Mouse (Mus musculus) intestine, embryonic 14.5 days (tissue): ENCODE measurements around the gene Cyb5rl. TPM values are rescaled to one million over a fixed set of nuclear protein-coding genes. Genes with fewer than 3 reads are reported as not detected.

Experiments
- ATAC-seq: fragments of 200-750 bp; cut with Nextera tagmentation; replicated peaks from 2 replicates; pipeline ENCODE4 v1.8.0; 2017; ENCODE audit warnings: low read depth, moderate number of reproducible peaks, moderate TSS enrichment, moderate library complexity; ENCODE audit not compliant: low FRiP score, low TSS enrichment
- DNase-seq: peaks from one replicate; pipeline ENCODE4 v3.0.0-alpha.2; 2018; ENCODE audit warnings: low spot score
- H3K27ac ChIP-seq: fragments of 300-500 bp; sonication (generic); 2 replicates; pipeline ENCODE4 v1.5.1; 2014; ENCODE audit warnings: low read depth, mild to moderate bottlenecking, control low read depth
- H3K27me3 ChIP-seq: fragments of 300-500 bp; sonication (generic); replicated peaks from 2 replicates; pipeline ENCODE4 v1.6.1; 2014; ENCODE audit warnings: low read length, control low read depth; ENCODE audit not compliant: control insufficient read depth, insufficient read depth
- H3K36me3 ChIP-seq: fragments of 300-500 bp; sonication (generic); 2 replicates; pipeline ENCODE4 v1.6.1; 2014; ENCODE audit warnings: low read length, control low read depth; ENCODE audit not compliant: control insufficient read depth, insufficient read depth
- H3K4me1 ChIP-seq: fragments of 300-500 bp; sonication (generic); replicated peaks from 2 replicates; pipeline ENCODE4 v1.6.1; 2014; ENCODE audit warnings: low read length, control low read depth, mixed read lengths; ENCODE audit not compliant: control insufficient read depth, insufficient read depth
- H3K4me2 ChIP-seq: fragments of 300-500 bp; sonication (generic); 2 replicates; pipeline ENCODE4 v1.6.1; 2014; ENCODE audit warnings: low read length
- H3K4me3 ChIP-seq: fragments of 300-500 bp; sonication (generic); 2 replicates; pipeline ENCODE4 v1.5.1; 2014; ENCODE audit warnings: low read depth, low read length, control low read depth, mixed read lengths
- H3K9ac ChIP-seq: fragments of 300-500 bp; sonication (generic); 2 replicates; pipeline ENCODE4 v1.6.1; 2014; ENCODE audit warnings: mild to moderate bottlenecking, low read length
- H3K9me3 ChIP-seq: fragments of 300-500 bp; sonication (generic); 2 replicates; pipeline ENCODE4 v1.6.1; 2016; ENCODE audit warnings: low read length, control low read depth; ENCODE audit not compliant: control insufficient read depth
- WGBS: fragments of 180-500 bp; shearing (Covaris S2); extraction: QIAGEN DNeasy Blood & Tissue Kit; methylation state at CpG from one replicate; pipeline ENCODE4 v1.1.7; 2014; 5-methylcytosine and 5-hydroxymethylcytosine counted together
- polyA plus RNA-seq: library from polyadenylated mRNA; unstranded; fragments of >200 nt; fragmentation: Nextera tagmentation; extraction: Ambion mirVana; gene quantifications from 2 replicates; pipeline ENCODE4 v1.2.1, GENCODE M21; 2014

The Cyb5rl gene
- polyA plus RNA-seq, 1 experiment from 2014 or later: 8.7 TPM

DNA sequence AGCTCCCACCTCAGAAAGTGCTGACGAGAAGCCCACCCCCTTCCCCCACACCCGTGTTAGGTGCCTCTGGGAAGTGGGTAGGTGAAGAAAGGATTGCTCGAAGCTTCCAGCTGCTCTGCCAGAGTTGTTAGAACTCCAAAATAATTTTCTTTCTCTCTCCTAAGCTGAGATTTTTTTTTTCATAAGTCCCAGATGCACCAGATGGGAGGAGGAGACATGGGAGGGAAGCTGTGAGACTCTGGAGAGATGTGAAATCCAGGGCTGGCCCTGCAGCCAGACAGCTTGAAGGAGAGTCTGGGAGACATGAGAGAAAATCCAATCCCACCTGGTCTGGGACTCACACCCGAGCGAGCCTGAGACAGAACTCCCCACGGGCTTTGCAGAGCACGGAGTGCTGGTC, 57.6 kb downstream of the Cyb5rl start:
- ATAC-seq: no peak

DNA sequence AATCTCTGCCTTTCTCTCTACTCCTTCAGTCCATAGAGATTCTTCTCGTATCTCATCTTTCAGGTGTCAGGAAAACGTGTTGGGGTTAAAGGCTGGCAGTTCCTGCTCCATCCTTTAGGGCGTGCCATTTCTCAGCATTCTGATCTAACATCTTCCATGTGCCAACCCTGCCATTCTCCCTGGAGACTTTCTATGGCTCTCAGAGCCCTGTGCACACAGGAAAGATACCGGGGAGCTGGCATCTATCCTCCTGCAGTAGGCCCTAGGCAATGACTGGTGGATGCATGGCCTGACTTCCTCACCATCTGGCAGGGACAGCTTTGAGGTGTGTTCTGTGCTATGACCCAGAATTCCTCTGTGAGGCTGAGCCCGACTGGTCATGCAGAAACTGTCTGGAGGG, 58.3 kb downstream of the Cyb5rl start:
- DNase-seq (no peak), ATAC-seq (no peak)
- H3K27ac ChIP-seq: no peak overlapping the region

More for the DNA sequence above, 57.6 kb downstream of the Cyb5rl start:
- no peak overlapping the region for H3K4me3 ChIP-seq
- no peak overlapping the region for H3K9ac ChIP-seq
- H3K9me3 ChIP-seq: no peaks in the 10 kb centered on the region
- no peak overlapping the region for H3K27ac ChIP-seq
- H3K36me3 ChIP-seq: no peaks in the 10 kb centered on the region
- peaks cover 12% of the 10 kb centered on the region; the same call in 1 of the 2 replicates for H3K4me1 ChIP-seq
- no peak overlapping the region for H3K4me2 ChIP-seq
- DNase-seq: no peak
- WGBS: 50% methylated on average over 7 of the region's 7 CpGs
- H3K27me3 ChIP-seq: no peaks in the 10 kb centered on the region

DNA sequence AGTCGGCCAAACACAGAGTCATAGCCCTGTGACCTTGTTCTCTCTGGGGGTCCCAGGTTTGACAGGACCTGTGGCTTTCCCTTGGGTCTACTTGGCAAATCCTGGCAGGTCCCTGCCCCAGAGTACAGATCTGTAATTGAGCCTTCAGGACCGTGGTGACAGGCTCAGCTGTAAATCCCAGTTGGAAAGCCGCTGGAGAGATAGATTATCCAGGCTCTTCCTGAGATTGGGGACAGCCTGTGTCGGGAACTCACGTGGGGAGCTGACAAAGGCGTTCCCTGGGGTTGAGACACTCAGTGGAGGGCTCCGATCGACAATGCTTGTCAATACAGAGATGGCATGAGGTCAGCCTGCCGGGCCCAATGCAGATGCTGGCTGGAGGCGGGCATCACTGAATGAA, 59.6 kb downstream of the Cyb5rl start:
- H3K27ac ChIP-seq: no peak overlapping the region
- no peaks in the 10 kb centered on the region for H3K36me3 ChIP-seq
- no peaks in the 10 kb centered on the region for H3K27me3 ChIP-seq
- no peak overlapping the region for H3K4me3 ChIP-seq
- H3K4me2 ChIP-seq: no peak overlapping the region
- WGBS: 66% methylated on average over 10 of the region's 10 CpGs
- DNase-seq (no peak), ATAC-seq (no peak)
- peaks cover 21% of the 10 kb centered on the region; the same call in 1 of the 2 replicates for H3K4me1 ChIP-seq
- no peaks in the 10 kb centered on the region for H3K9me3 ChIP-seq
- H3K9ac ChIP-seq: no peak overlapping the region

More for the DNA sequence above, 58.3 kb downstream of the Cyb5rl start:
- Histone ChIP-seq H3K4me3 (no peak overlapping the region), H3K4me1 (peaks cover 12% of the 10 kb centered on the region; the same call in 1 of the 2 replicates), H3K36me3 (no peaks in the 10 kb centered on the region), H3K4me2 (no peak overlapping the region), H3K9me3 (no peaks in the 10 kb centered on the region), H3K27me3 (no peaks in the 10 kb centered on the region), H3K9ac (no peak overlapping the region)
- WGBS: 63% methylated on average over 5 of the region's 5 CpGs

DNA sequence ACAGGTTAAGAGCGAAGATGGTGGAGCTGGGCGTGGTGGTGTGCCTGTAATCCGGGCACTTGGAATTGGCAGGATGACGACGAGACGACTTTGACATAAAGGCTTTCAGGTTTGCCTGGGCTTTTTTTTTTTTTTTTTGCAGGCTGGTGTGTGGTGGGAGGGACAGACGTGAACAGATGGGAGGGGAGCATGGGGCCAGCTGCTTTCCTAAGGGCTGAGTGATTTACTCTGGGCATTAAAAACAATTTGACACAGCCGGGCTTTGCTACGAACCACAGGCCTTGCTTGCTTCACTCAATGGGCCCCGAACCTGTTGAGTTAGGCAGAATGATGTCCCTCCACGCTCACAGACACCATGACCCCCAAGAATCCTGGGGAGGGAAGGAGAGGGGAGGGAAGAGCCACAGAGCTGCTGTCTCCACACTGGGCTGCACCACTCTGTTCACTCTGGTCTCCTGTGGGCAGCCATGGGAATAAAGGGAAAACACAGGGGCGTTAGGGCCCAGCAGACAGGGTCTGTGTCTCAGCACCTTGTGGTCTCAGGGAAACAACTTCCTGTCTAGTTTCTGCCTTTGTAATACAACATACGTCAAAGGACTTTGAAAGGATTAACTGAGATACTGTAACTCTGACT, 60.2 kb downstream of the Cyb5rl start:
- WGBS: 44% methylated on average over 13 of the region's 13 CpGs
- Histone ChIP-seq H3K9me3 (no peaks in the 10 kb centered on the region), H3K36me3 (no peaks in the 10 kb centered on the region), H3K9ac (no peak overlapping the region), H3K4me2 (no peak overlapping the region), H3K27me3 (no peaks in the 10 kb centered on the region), H3K4me3 (no peak overlapping the region), H3K27ac (peak overlapping the region; percentile 55; the same call in 1 of the 2 replicates), H3K4me1 (peaks cover 21% of the 10 kb centered on the region; the same call in 1 of the 2 replicates)
- ATAC-seq: no peak
- DNase-seq: no peak

DNA sequence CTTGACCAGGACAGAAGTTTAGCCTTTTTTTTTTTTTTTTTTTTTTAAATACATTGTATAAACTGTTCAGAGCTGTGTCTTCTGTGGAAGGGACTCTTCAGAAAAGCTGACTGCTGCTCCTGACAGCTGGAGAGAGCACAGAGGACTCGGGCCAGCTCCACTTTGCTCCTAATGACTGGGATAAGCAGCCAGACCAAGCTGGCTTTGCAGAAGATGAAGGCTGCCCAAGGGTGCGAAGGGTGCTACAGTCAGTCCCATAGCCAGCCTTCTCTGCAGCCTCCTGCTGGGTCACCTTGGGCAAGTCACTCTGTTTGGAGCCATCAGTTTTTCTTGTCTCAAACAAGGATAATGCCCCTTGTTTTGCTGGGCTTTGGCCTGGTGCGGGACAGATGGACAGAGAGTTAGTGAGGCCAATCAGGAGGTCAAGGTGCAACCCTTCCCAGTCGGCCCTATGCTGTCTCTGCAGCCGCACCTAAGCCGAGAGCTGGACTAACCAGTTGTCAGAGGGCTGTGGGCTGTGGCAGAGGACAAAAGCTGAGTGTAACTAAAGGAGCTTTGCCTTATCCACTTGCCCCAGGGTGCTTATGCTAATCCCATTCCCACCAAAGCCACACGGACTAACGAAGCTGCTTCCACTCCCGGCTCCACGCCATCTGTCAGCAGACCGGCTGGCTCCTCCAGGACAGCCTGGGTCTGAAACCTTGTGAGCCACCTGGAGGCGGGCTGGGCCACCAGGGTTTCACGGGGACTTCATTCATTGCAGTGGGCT, 61.3 kb downstream of the Cyb5rl start:
- no peak overlapping the region for H3K4me3 ChIP-seq
- H3K4me2 ChIP-seq: no peak overlapping the region
- H3K4me1 ChIP-seq: peaks cover 21% of the 10 kb centered on the region; the same call in 1 of the 2 replicates
- no peak overlapping the region; the same call in 1 of the 2 replicates for H3K27ac ChIP-seq
- H3K9me3 ChIP-seq: no peaks in the 10 kb centered on the region
- WGBS: 43% methylated on average over 13 of the region's 13 CpGs
- DNase-seq (peak; percentile 65), ATAC-seq (peak; percentile 21; the same call in 1 of the 2 replicates)
- no peak overlapping the region for H3K9ac ChIP-seq
- no peaks in the 10 kb centered on the region for H3K36me3 ChIP-seq
- no peaks in the 10 kb centered on the region for H3K27me3 ChIP-seq

DNA sequence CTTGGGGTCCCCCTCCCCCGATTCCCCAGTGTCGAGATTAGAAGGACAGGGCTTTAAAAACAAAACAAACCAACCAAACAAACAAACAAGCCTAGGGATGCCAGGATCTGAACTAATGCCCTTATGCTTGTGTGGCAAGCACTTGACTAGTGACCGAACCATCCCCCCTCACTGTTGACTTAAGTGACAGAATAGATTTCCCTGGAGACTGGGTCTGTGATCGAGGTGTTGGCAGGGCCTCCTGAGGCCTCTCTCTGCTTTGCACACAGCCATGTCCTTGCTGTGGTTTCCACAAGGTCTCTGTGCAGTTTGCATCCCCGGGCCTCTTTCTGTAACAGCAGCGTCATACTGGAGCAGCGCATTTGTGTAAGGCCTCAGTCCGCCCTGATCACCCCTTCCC, 62.6 kb downstream of the Cyb5rl start:
- H3K9ac ChIP-seq: no peak overlapping the region
- WGBS: 76% methylated on average over 8 of the region's 8 CpGs
- H3K9me3 ChIP-seq: no peaks in the 10 kb centered on the region
- H3K27ac ChIP-seq: no peak overlapping the region
- H3K4me1 ChIP-seq: peaks cover 21% of the 10 kb centered on the region; the same call in 1 of the 2 replicates
- no peak for DNase-seq
- H3K4me2 ChIP-seq: no peak overlapping the region
- no peak for ATAC-seq
- H3K27me3 ChIP-seq: no peaks in the 10 kb centered on the region
- no peaks in the 10 kb centered on the region for H3K36me3 ChIP-seq
- H3K4me3 ChIP-seq: no peak overlapping the region

DNA sequence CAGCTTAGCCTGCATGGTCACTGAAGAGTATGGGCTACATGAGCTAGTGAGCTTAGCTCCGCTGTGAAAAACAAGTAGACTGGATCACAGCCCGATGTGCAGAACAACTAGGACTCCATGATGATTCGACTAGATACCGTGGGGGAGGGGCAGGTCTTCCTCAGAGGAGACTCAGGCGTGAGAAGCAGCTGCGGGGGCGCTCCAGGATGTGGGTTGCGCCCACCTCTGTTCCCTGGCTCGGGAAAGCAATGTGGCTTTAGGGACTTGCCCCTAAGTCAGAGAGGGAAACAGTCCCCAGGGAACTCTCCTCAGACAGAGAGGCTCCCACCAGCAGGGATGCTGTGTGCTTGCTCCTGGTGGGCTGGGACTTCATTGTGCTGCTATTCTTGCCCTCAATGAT, 63.7 kb downstream of the Cyb5rl start:
- H3K4me3 ChIP-seq: no peak overlapping the region
- no peaks in the 10 kb centered on the region for H3K36me3 ChIP-seq
- H3K9ac ChIP-seq: no peak overlapping the region
- DNase-seq (no peak), ATAC-seq (no peak)
- WGBS: 22% methylated on average over 9 of the region's 9 CpGs
- H3K4me2 ChIP-seq: no peak overlapping the region
- no peak overlapping the region for H3K27ac ChIP-seq
- peaks cover 24% of the 10 kb centered on the region; the same call in 1 of the 2 replicates for H3K4me1 ChIP-seq
- no peaks in the 10 kb centered on the region for H3K27me3 ChIP-seq
- no peaks in the 10 kb centered on the region for H3K9me3 ChIP-seq

DNA sequence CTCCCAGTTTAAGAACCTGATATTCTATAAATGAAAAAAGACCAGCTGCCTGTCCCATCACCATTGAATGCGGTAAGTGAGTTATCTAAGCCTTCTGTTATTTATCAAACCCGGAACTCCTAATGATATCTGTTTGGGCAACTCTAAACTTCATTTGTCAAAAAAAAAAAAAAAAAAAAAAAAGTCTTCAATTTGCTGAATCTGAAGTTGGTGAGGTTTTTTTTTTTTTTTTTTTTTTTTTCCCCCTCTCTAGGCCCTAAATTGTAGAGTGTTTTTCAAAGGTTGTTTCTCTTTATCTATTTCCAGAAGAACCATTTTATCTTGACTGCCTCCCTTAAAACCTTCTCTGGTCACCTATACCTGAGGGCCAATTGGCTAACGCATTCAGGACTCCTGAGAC, 68.1 kb downstream of the Cyb5rl start:
- H3K9me3 ChIP-seq: no peaks in the 10 kb centered on the region
- H3K27ac ChIP-seq: no peak overlapping the region
- H3K4me2 ChIP-seq: no peak overlapping the region
- ATAC-seq: no peak
- peaks cover 7% of the 10 kb centered on the region for H3K36me3 ChIP-seq
- no peak overlapping the region for H3K4me3 ChIP-seq
- no peak overlapping the region for H3K9ac ChIP-seq
- 72% methylated on average over 3 of the region's 3 CpGs for WGBS
- H3K27me3 ChIP-seq: no peaks in the 10 kb centered on the region
- H3K4me1 ChIP-seq: peaks cover 12% of the 10 kb centered on the region
- DNase-seq: no peak
